Mouse (Mus musculus) heart, postnatal 25 days (tissue): ENCODE data around the gene Zfp292. TPM values are rescaled to one million over a fixed set of nuclear protein-coding genes. Genes with fewer than 3 reads are reported as not detected.
"Not testable (repeated sequence)": the region's sequence is repeated elsewhere in the genome, so short reads cannot be mapped to it uniquely, and the experiment has no call there.

Source experiments
- DNase-seq: peaks from one replicate; pipeline ENCODE4 v3.0.0; 2022; ENCODE audit warnings: low spot score
- intact Hi-C: fragments of 180-260 bp; cut with DNase I; formaldehyde crosslinking; loops from one replicate; pipeline ENCODE4 v1.15.1; 2025
- total RNA-seq, 2 experiments: library from RNA; stranded (reverse); gene quantifications; 2 replicates each; pipeline ENCODE4 v1.2.3; 2021

Gene Zfp292
- total RNA-seq, result 10 to 100 TPM; 14.6 to 15.6 TPM

GRCm38 (mm10) chr4:34882818-34883217 lies at the start of gene Zfp292:
TSS of gene Zfp292 (minus strand) at chr4:34882960.
- DNase-seq, result peak; percentile 85
- intact Hi-C loops, result loop anchor here (1.0 to 10.0 kb wide), 5 partner anchors 31 to 328 kb away; partner anchors contain the start of genes Akirin2, Orc3 and Rars2

GRCm38 (mm10) chr4:34928386-34928785 lies 45.6 kb upstream of the Zfp292 start:
- DNase-seq, intact Hi-C loops: not testable (repeated sequence)

DNA sequence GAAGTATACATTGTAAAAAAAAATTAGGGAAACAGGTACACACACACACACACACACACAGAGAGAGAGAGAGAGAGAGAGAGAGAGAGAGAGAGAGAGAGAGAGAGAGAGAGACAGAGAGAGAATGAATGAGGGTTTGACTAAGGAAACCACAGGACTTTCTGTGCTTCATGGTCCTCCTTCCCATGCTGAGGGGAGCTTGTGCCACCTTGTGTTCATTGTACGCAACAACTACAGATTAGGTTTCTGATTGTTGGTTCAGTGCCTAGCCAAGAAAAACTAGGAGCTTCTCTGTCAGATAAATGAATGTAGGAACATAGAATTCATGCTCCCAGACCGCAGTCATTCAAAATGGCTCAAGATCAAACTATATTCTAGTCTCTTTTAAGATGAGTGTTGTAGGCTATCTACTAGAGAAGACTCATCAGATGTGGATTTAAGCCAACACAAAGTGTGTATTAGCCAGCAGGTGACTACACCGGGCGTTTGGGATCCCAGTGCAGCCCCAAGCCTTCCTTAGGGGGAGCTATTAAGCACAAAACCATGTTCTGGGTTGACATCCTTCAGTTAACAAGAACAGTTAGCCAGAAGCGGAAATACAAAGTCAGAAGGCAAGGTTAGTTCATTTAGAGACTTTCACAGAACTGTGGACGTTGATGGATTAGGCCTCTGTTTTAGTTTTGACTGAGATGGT lies 39.6 kb upstream of the Zfp292 start:
- intact Hi-C loops, result loop anchor here (5.0 kb wide), 1 partner anchor 220 kb away; no protein-coding TSS in a partner anchor
- DNase-seq, result no peak

GRCm38 (mm10) chr4:34917400-34917799 lies 34.6 kb upstream of the Zfp292 start:
- intact Hi-C loops, result no loop called here
- no peak for DNase-seq

DNA sequence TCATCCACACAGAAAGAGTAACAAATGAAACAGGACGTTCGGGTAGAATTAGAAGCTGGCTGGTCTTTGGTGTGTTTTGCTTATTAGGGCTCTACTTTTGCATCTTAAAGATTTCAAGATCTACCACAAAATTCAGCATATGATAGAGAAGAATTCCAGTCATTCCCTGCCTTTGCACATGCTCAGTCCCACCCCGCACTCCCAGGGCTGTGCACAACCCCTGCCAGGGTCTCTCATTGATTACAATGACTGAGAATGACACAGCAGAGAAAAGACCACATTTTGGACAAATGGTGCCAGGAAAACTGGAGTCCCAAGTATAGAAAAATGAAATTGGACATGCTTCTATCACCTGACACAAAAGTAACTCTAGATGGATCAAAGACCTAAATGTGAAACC lies 29.4 kb upstream of the Zfp292 start:
- intact Hi-C loops, result no loop called here
- DNase-seq, result no peak

GRCm38 (mm10) chr4:34911401-34911800 lies 28.6 kb upstream of the Zfp292 start:
- intact Hi-C loops, result no loop called here
- DNase-seq, result no peak

DNA sequence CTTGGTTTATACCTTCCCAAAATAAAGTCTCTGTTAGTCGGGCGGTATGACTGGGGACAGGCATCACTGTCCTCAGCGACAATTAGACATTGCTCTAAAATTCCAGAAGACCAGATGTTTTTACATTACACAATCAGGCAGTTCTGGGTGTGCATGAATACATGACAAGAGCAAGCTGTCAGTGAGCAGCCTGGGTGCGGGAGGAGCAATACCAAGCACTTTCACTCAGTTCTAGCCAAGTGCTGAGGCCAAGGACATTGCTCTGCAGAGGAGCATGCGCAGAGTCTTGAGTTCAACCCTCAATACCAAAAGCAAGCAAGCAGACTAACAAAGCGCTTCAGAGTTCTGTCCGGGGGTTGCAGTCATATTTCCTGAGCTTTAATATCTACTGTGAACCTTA lies 25.4 kb upstream of the Zfp292 start:
- intact Hi-C loops, result no loop called here
- peak; percentile 47 for DNase-seq

- intact Hi-C loops, result no loop called here
Measured at GRCm38 (mm10) chr4:34907026-34907425, 24.3 kb upstream of the Zfp292 start.

DNA sequence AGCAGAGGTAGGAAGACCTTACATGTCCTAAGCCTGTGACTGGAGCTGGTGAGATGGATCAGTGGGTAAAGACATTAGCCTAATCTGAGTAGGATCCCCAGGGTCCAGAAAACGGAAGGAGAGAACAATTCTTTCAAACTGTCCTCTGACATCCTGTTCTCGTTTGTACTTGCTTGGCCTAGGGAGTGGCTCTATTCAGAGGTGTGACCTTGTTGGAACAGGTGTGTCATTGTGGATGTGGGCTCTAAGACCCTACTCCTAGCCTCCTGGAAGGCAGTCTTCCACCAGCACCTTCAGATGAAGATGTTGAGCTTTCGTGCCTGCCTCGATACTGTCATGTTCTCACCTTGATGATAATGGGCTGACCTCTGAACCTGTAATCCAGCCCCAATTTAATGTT lies 23.4 kb upstream of the Zfp292 start:
- DNase-seq, result no peak
- intact Hi-C loops, result no loop called here

More at GRCm38 (mm10) chr4:34907026-34907425, 24.3 kb upstream of the Zfp292 start:
- DNase-seq, result no peak

- intact Hi-C loops, result no loop called here
- no peak for DNase-seq
Measured at GRCm38 (mm10) chr4:34905396-34905795, 22.6 kb upstream of the Zfp292 start.

- intact Hi-C loops, DNase-seq: not testable (repeated sequence)
Measured at GRCm38 (mm10) chr4:34901582-34901981, 18.8 kb upstream of the Zfp292 start.

DNA sequence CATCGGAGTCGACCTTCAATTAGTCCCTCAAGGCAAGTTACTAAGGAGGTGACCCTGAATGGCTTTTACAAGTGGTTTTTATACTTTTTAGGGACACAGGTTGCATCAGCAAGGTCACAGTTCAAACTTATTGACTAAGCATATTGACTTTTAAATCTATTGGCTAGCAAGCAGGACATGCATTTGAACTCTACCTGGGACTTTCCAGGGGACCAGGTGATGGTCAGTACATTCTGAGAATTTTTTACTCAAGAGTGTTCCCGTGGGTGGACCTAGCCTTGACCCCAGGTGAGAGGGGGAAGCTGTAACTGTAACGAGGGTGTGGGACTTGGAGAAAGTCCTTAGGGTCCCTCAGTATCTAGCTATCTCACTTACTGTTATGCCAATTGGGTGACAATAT lies 18.4 kb upstream of the Zfp292 start:
- DNase-seq, result no peak
- intact Hi-C loops, result no loop called here

DNA sequence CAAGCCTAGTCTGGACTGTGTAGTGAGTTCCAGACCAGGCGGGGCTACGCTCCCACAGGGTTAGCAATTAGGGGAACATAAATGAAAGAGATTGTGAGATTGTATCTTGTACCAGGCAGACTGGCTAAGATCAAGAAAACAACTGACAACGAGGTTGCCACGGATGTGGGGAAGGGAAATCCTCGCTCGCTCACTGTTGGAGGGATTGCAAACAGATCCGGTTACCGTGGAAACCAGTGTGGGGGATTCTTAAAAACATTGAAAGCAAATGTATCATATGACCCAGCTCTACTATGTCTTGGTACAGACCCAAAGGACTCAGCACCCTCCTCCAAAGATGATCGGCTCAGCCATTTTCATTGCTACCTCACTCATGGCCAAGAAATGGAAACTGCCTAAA lies 17.4 kb upstream of the Zfp292 start:
- no peak for DNase-seq
- intact Hi-C loops, result no loop called here

GRCm38 (mm10) chr4:34899322-34899721 lies 16.6 kb upstream of the Zfp292 start:
- intact Hi-C loops, result no loop called here

GRCm38 (mm10) chr4:34898497-34898896 lies 15.7 kb upstream of the Zfp292 start:
- intact Hi-C loops, result no loop called here
- DNase-seq, result no peak

More at GRCm38 (mm10) chr4:34899322-34899721, 16.6 kb upstream of the Zfp292 start:
- no peak for DNase-seq

DNA sequence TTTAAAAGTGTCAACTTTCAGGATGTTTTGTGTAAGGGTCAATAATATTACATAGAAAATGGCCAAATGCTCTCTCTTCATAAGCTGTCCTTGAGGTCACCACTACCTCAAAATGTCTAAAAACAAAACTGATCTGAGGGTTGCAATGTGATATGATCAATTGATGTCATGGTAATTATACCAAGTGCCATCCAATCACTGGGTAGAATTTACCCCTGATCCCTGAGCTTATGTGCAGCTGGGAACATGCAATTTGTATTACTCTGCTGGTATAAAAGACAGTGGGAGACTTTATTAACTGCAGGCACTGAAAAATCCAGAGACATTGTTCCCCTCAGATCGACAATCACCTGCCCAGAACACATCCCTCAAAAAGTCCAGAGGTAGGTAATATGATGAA lies 10.7 kb upstream of the Zfp292 start, which contains the start of gene Cga:
Cga (plus strand) TSS at position 301 of the 400 bp plus-strand sequence.
- no peak for DNase-seq
- intact Hi-C loops, result no loop called here

- intact Hi-C loops, result loop anchor here (5.0 to 10.0 kb wide), 3 partner anchors 202 to 335 kb away; partner anchors contain the start of genes Akirin2, Orc3, Rars2 and Slc35a1
- no peak for DNase-seq
Measured at GRCm38 (mm10) chr4:34889812-34890185, 7.0 kb upstream of the Zfp292 start.

- intact Hi-C loops, result loop anchor here (5.0 to 10.0 kb wide), 3 partner anchors 202 to 334 kb away; partner anchors contain the start of genes Akirin2, Orc3, Rars2 and Slc35a1
Measured at GRCm38 (mm10) chr4:34889101-34889811, 6.5 kb upstream of the Zfp292 start.

GRCm38 (mm10) chr4:34887295-34887694 lies 4.5 kb upstream of the Zfp292 start:
- intact Hi-C loops, result loop anchor here (5.0 to 10.0 kb wide), 3 partner anchors 200 to 332 kb away; partner anchors contain the start of genes Akirin2, Orc3, Rars2 and Slc35a1
- no peak for DNase-seq

More at GRCm38 (mm10) chr4:34889101-34889811, 6.5 kb upstream of the Zfp292 start:
- DNase-seq, result no peak

DNA sequence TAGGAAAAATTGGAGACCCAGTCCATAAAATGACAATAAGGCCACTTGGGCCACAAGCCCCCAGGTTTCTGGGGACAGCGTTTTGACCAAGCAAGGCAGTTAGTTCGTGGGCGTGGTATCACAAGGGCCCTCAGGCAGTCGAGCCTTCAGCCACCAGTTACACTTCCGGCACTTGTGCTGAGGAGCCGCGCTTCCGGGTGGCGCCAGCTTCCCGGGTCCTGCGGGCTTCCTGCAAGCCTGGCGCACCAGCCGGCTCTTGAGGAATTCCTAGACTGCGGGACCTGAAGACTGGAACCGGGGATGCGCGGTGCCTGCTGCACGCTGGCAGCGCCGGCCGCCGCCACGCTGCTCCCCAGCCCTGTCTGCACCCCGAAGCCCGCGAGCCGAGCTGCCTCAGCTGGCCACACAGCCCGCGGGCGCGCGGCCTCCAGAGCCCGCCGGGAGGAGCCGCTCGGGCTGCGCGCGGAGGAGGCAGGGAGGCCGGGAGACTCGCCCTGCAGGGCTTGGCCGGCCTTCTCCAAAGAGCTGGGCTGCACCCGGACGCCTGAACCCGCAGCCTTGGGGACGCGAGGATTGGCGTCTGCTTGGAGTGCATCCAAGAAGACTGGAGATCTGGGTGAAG lies 3.8 kb upstream of the Zfp292 start:
- DNase-seq, result peak; percentile 70
- intact Hi-C loops, result loop anchor here (5.0 to 10.0 kb wide), 3 partner anchors 199 to 332 kb away; partner anchors contain the start of genes Akirin2, Orc3, Rars2 and Slc35a1
